Mouse (Mus musculus): ENCODE results near the gene Rasa2. TPM values are rescaled to one million over a fixed set of nuclear protein-coding genes. Genes with fewer than 3 reads are reported as not detected.
"Not testable (repeated sequence)": the region's sequence is repeated elsewhere in the genome, so short reads cannot be mapped to it uniquely, and the experiment has no call there.

Gene Rasa2
- polyA plus RNA-seq, 1 experiment = 4.2 TPM

- no peak for DNase-seq (ENCODE audit: low spot score)
These were observed 101.3 kb downstream of the Rasa2 start for GRCm38 (mm10) chr9:96529961-96530673.

GRCm38 (mm10) chr9:96526011-96526410, 105.4 kb downstream of the Rasa2 start:
- no peak for DNase-seq (ENCODE audit: low spot score)

GRCm38 (mm10) chr9:96524972-96525506, 106.4 kb downstream of the Rasa2 start, which contains the start of gene Gm28729:
Gene Gm28729, minus strand, starts transcription at chr9:96525264.
- no peak for DNase-seq (ENCODE audit: low spot score)

- no peak for DNase-seq (ENCODE audit: low spot score)
These were observed 108.3 kb downstream of the Rasa2 start for GRCm38 (mm10) chr9:96523148-96523547.

GRCm38 (mm10) chr9:96521574-96521973, 109.8 kb downstream of the Rasa2 start:
- DNase-seq (ENCODE audit: low spot score) = not testable (repeated sequence)

- no peak for DNase-seq (ENCODE audit: low spot score)
These were observed 114.0 kb downstream of the Rasa2 start for GRCm38 (mm10) chr9:96517429-96517828.

- no peak for DNase-seq (ENCODE audit: low spot score)
These were observed 114.6 kb downstream of the Rasa2 start for GRCm38 (mm10) chr9:96516806-96517205.

- DNase-seq (ENCODE audit: low spot score) = no peak
These were observed 115.7 kb downstream of the Rasa2 start for GRCm38 (mm10) chr9:96515737-96516136.

- no peak for DNase-seq (ENCODE audit: low spot score)
These were observed 117.1 kb downstream of the Rasa2 start for GRCm38 (mm10) chr9:96514278-96514677.

- no peak for DNase-seq (ENCODE audit: low spot score)
These were observed 125.4 kb downstream of the Rasa2 start for GRCm38 (mm10) chr9:96506011-96506498.

- no peak for DNase-seq (ENCODE audit: low spot score)
These were observed 126.3 kb downstream of the Rasa2 start for GRCm38 (mm10) chr9:96505156-96505555.

- no peak for DNase-seq (ENCODE audit: low spot score)
These were observed 127.1 kb downstream of the Rasa2 start for GRCm38 (mm10) chr9:96504116-96504895.

- DNase-seq (ENCODE audit: low spot score) = no peak
These were observed 128.4 kb downstream of the Rasa2 start for GRCm38 (mm10) chr9:96502856-96503610.

GRCm38 (mm10) chr9:96501217-96501616, 130.2 kb downstream of the Rasa2 start:
- no peak for DNase-seq (ENCODE audit: low spot score)

GRCm38 (mm10) chr9:96493212-96493611, 138.2 kb downstream of the Rasa2 start:
- no peak for DNase-seq (ENCODE audit: low spot score)

- DNase-seq (ENCODE audit: low spot score) = no peak
These were observed 139.6 kb downstream of the Rasa2 start for GRCm38 (mm10) chr9:96491810-96492209.

Other genes with a start within 250 kb of the Rasa2 start
- gene Rnf7, start 152.9 kb downstream of the Rasa2 start, polyA plus RNA-seq (2012; rRNA removed) = 208 and 227 TPM in 2 replicates
- 19.3 and 20.8 TPM in 2 replicates for gene Gm28729, start 106.4 kb downstream of the Rasa2 start, polyA plus RNA-seq (2012; rRNA removed)
- gene Zbtb38, start 121.2 kb upstream of the Rasa2 start, polyA plus RNA-seq (2012; rRNA removed) = 8.1 and 14.3 TPM in 2 replicates